Mouse (Mus musculus) adrenal gland, adult 8-10 months (tissue): ENCODE data around the gene Il19. TPM values are rescaled to one million over a fixed set of nuclear protein-coding genes. Genes with fewer than 3 reads are reported as not detected.

Experiments
- total RNA-seq, 4 experiments: library from RNA; stranded (reverse); gene quantifications; 2 replicates each; pipeline ENCODE4 v1.2.4; 2022

Gene Il19
- total RNA-seq, 4 experiments from 2014 or later: not detected

Other genes with a start within 250 kb of the Il19 start
- under 1 TPM in 2 of 4 experiments, not detected in 2; 0.31 to 0.35 TPM for gene Gm29427, start 224.3 kb downstream of the Il19 start, total RNA-seq
- gene Yod1, start 222.8 kb downstream of the Il19 start, total RNA-seq: 10 to 100 TPM in 2 of 4 experiments, 1 to 10 TPM in 2; 7.8 to 16.6 (median 11.6) TPM
- 100 to 1,000 TPM in 1 of 4 experiments, 10 to 100 TPM in 3; 29.4 to 107 (median 61.6) TPM for gene Pfkfb2, start 210.9 kb downstream of the Il19 start, total RNA-seq
- 10 to 100 TPM in 2 of 4 experiments, 1 to 10 TPM in 2; 3.7 to 16.2 (median 8.1) TPM for gene AA986860, start 208.1 kb downstream of the Il19 start, total RNA-seq
- under 1 TPM in 1 of 4 experiments, not detected in 3; 0.22 TPM for gene Fcamr, start 139.2 kb downstream of the Il19 start, total RNA-seq
- gene Pigr, start 113.4 kb downstream of the Il19 start, total RNA-seq: under 1 TPM; 0.09 to 0.51 (median 0.35) TPM
- gene Fcmr, start 74.4 kb downstream of the Il19 start, total RNA-seq: 1 to 10 TPM in 1 of 4 experiments, under 1 TPM in 3; 0.70 to 1.0 (median 0.77) TPM
- not detected for gene Il24, start 52.7 kb downstream of the Il19 start, total RNA-seq
- not detected for gene Il20, start 28.7 kb downstream of the Il19 start, total RNA-seq
- gene Il10, start 79.7 kb upstream of the Il19 start, total RNA-seq: under 1 TPM in 1 of 4 experiments, not detected in 3; 0.30 TPM
- 100 to 1,000 TPM; 155 to 174 (median 159) TPM for gene Mapkapk2, start 157.7 kb upstream of the Il19 start, total RNA-seq
- gene Dyrk3, start 198.2 kb upstream of the Il19 start, total RNA-seq: 1 to 10 TPM; 4.9 to 9.5 (median 6.3) TPM
- 10 to 100 TPM; 44.9 to 56.7 (median 50.0) TPM for gene Eif2d, start 213.1 kb upstream of the Il19 start, total RNA-seq